Mouse (Mus musculus): Measurements from ENCODE around the gene Nfia. TPM values are rescaled to one million over a fixed set of nuclear protein-coding genes. Genes with fewer than 3 reads are reported as not detected.

Nfia gene
- total RNA-seq, 2 experiments from 2014 or later = 2.7 to 21.8 TPM

- no peak for ATAC-seq (replicated peaks; ENCODE audit: low FRiP score, poor library complexity, severe bottlenecking)
These were observed 288.1 kb downstream of the Nfia start for GRCm38 (mm10) chr4:98060601-98061000.

DNA sequence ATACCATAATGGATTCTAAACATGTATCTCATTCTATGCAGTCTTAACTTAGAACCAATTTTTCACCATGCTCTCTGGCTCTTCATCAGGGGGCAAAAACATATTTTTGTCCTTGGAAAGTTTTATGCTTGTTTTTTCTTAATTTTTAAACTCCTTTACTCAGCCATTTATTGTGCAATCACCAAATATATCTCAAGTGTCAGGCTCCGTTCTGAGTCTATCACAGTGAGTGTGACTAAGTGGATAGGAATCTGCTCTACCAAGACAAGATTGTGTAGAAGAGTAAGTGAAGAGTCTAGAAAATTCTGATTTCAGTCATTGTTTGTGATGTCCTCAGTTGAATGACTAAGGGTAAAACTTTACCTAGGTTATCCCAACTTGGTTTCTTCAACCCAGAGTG lies 288.6 kb downstream of the Nfia start:
- ATAC-seq (replicated peaks; ENCODE audit: low FRiP score, poor library complexity, severe bottlenecking) = no peak

- no peak for ATAC-seq (replicated peaks; ENCODE audit: low FRiP score, poor library complexity, severe bottlenecking)
These were observed 290.7 kb downstream of the Nfia start for GRCm38 (mm10) chr4:98063280-98063679.

DNA sequence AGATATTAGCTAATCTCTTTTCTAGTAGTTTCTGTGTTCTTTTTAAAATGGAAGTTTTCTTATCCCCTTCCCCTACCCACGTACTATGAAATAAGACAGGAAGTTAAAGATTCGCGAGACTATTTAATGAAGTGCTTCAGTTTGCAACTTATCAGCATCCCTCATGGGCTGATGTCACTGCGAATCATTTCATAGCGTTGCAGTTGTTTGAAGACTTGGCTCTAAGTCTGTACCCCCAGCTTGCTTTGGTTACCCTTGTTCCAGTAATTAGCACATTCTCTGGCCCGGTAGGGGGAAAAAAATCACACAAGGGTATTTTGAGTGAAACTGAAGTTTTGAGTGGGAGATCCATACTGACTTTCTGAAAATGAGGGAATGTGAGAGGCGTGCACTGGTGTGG lies 303.6 kb downstream of the Nfia start:
- ATAC-seq (replicated peaks; ENCODE audit: low FRiP score, poor library complexity, severe bottlenecking) = no peak

DNA sequence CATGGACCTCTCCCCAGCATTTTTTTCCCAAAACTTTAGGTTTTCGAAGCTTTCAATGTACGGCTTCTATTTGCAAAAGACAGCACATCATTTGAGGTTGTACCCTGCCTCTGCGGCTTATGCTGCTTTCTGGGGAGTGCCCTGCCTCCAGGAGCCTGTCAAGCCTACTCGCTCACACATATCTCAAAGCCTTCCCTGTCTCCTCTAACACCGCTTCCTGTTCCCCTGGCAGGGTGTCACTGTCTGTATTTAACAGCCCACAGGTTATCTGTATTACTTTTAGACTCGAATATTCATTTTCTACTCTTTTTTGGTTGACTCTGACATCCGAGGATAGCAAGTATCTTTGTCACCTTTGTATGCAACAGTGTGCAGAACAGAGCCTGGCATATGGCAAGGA lies 304.1 kb downstream of the Nfia start:
- ATAC-seq (replicated peaks; ENCODE audit: low FRiP score, poor library complexity, severe bottlenecking) = no peak

GRCm38 (mm10) chr4:98080586-98080985 lies 308.1 kb downstream of the Nfia start:
- no peak for ATAC-seq (replicated peaks; ENCODE audit: low FRiP score, poor library complexity, severe bottlenecking)

DNA sequence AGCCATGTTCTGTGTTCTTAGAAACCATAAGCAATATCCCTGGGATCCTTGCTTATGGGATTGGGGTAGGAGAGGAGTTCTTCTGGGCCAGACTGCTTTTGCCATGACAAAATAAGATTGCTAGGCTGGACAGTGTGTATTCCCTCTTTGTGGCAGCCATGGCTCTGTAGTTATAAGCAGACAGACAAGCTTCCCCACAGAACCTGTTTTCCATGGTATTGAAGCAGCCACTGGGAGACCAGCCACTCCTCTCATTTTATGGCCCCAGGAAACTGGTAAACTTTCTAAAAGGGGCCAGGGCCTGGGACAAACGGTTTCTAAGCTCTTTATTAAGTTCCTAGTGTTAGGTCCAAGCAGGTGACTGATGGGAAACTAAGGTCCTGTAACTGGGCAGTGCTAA lies 309.4 kb downstream of the Nfia start:
- no peak for ATAC-seq (replicated peaks; ENCODE audit: low FRiP score, poor library complexity, severe bottlenecking)

- no peak for ATAC-seq (replicated peaks; ENCODE audit: low FRiP score, poor library complexity, severe bottlenecking)
These were observed 310.0 kb downstream of the Nfia start for GRCm38 (mm10) chr4:98082512-98082911.

DNA sequence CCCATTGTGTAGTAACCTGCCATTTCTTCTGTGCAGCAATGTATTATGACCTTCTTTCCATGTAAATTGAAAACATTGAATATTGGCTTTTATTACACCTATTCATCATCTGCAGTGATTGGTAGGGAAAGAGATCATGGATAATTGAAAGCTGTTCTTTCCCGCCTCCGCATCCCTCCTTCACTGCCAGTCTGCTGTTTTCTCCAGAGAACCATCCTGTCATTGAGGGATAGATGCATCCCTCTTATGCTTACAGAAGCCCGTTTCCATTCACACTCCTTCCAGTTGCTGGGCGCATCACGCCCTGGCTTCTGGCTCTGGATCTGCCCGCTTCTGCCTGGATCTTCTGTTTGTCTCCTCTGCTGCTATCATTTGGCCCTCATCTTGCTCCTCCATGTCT lies 312.5 kb downstream of the Nfia start:
- ATAC-seq (replicated peaks; ENCODE audit: low FRiP score, poor library complexity, severe bottlenecking) = no peak

DNA sequence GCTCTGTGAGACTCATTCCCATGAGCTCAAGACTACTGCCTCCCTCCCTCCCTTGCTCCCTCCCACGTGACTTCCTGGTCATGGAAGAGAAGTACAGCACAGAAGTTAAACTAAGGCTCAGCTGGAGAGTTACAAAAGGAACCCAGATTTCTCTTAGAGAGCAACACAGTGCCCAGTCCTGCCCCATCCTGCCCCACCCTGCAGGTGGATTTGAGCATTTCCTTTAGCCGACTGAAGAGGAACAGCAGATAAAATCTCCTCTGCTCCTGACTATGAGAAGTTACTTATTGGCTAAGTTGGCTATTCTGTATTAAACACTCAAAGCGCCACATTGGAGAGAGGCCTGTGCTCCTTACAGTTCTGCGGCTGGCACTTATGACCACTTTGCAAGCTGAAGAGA lies 314.4 kb downstream of the Nfia start:
- no peak for ATAC-seq (replicated peaks; ENCODE audit: low FRiP score, poor library complexity, severe bottlenecking)

DNA sequence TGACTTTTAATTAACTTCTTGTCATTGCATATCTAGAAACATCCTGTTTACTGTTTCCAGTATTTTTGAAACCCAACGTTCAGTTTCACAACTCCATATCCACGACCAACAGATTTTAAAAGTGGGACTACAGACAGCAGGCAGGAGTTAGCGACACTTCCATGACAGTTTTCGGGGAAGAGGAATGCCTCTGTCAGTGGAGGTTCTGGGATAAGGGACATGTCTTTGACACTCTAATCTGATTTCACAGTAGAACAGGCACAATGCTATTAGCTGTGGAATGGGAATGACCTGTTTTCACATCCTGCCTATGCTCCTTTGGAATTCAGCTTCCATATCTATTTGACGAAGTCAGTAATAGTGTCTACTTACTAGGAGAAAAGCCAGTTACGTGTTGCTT lies 317.5 kb downstream of the Nfia start:
- ATAC-seq (replicated peaks; ENCODE audit: low FRiP score, poor library complexity, severe bottlenecking) = no peak

DNA sequence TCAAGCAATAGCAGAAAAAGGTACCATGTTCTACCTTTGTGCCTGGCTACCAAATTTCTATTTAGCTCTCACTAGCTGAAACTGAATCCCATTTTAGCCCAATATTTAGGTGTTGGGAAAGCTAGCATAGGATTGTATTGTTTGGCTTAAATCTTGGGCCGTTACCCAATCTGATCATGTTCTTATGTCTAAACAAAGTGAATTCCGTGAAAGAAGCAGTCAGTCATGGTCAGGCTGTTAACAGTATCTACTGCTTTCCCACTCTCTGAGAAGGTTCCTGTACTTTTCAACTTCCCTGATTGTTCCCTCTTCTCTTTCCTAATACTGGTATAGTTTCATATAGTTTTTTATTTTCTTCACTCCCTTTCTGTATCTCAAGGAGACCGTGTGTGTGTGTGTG lies 318.1 kb downstream of the Nfia start:
- no peak for ATAC-seq (replicated peaks; ENCODE audit: low FRiP score, poor library complexity, severe bottlenecking)

DNA sequence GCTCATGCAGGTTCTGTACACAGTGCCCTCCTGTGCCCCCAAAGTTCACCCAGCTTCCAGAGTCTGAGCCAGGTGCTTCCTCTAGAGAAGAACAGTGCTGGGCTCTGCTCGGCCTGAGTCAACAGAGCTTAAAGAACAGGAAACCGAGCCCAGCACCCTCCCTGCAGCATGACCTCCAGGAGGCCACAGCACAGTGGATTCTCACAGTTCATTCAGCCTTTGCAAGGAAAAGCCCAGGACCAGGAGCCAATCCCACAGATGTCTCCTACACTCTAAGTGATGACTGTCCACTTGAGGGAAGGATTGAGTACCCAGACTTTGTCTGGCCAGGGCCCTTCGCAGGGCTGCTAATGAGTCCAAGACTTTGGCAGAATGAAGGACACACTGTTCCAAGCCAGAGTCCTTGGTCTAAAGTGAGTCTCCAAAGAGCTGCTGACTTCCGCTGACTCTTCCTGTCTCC lies 318.9 kb downstream of the Nfia start:
- no peak for ATAC-seq (replicated peaks; ENCODE audit: low FRiP score, poor library complexity, severe bottlenecking)

GRCm38 (mm10) chr4:98091901-98092472 lies 319.5 kb downstream of the Nfia start:
- no peak for ATAC-seq (replicated peaks; ENCODE audit: low FRiP score, poor library complexity, severe bottlenecking)

DNA sequence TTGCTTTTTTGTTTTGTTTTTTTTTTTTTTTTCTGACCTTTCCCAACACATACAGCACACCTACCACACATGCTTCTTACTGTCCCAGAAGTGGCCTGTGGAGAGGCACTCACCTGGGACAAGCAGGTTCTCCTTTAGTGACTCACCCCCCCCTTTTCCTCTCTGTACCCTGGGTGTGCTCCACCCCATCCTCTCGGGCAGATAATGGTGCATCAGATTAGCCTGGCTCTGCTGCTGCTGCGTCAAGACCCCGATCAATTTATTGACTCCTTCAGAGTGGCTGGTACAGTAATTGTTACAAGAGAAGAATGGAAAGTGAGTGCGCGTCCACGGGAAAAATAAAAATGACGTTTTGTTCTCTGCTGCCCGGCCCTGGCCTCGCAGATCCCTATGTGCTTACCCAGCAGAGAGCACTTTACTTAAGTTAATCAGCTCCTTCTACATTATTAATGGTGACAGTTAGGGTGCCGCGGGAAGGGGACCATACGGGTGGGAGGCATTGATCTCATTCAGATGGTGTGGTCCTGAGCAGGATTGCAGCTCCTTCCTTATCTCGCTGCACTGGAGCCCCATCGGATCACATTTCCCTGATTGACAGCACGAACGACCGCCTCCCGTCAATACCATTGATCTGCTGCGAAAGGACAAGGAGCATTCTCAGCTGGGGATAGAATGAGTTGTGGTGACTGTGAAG lies 321.7 kb downstream of the Nfia start:
- no peak for ATAC-seq (replicated peaks; ENCODE audit: low FRiP score, poor library complexity, severe bottlenecking)

DNA sequence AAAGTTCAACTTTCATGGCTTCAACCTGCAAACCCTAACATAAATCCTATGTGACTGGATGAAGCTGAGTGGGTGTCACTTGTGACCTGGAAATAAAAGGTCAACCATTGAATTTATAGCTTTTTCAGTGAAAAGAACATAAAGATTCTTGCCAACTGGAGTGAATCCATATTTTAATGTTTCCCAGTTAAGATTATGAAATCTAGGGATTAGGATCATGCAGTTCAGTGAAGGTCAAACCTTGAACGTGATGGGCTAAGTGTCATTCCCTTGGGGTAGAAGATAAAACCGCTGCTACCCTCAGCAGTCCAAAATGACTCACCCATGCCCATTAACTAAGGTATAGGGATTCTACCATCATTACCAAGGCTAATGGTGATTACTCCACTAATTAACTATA lies 322.5 kb downstream of the Nfia start:
- no peak for ATAC-seq (replicated peaks; ENCODE audit: low FRiP score, poor library complexity, severe bottlenecking)

DNA sequence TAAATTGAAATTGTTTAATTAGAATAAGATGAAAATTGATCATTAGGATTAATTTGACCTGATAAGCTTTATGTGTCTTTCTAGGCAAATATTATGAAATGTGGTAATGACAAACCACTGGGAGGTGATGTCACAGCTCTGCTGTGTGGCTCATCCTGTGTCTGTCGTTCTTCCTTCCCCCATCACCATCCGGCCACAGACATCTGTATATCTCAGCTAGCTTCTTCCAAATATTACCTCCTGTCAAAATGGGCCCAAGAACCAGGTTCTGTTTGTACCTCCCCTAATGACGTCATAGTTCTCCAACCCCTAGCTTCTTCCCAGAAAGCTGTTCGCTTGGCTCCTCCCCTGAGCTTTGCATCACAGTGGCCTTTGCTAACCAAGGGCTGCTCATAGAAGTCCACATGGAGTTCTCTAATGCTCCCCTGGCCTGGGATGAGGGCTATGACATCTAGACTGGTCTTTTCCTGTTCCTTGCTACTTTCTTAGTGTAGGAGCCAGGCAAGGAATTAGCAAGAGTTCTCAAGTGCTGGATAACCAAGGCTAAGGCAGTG lies 324.6 kb downstream of the Nfia start:
- ATAC-seq (replicated peaks; ENCODE audit: low FRiP score, poor library complexity, severe bottlenecking) = no peak

GRCm38 (mm10) chr4:98098663-98099062 lies 326.1 kb downstream of the Nfia start:
- peak; percentile 94 for ATAC-seq (replicated peaks; ENCODE audit: low FRiP score, poor library complexity, severe bottlenecking)

DNA sequence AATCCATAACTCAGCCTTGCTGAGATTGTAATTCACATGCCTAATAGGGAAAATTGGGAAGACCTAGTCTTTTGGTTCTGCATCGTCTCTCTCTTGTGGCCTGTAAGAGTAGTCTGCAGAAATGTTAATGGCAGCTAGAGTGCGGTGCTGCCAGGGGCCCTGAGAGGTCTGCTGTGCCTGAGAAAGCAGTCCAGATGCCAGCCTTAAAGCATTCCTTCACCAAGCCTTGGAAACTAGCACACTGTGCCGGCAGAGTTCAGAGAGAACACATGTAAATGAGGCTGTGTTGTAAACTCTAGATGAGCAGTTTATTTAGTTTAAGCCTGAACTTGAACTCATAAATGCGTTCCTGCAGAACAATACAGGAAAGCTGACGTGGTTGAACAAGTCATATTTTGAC lies 326.9 kb downstream of the Nfia start:
- no peak for ATAC-seq (replicated peaks; ENCODE audit: low FRiP score, poor library complexity, severe bottlenecking)

DNA sequence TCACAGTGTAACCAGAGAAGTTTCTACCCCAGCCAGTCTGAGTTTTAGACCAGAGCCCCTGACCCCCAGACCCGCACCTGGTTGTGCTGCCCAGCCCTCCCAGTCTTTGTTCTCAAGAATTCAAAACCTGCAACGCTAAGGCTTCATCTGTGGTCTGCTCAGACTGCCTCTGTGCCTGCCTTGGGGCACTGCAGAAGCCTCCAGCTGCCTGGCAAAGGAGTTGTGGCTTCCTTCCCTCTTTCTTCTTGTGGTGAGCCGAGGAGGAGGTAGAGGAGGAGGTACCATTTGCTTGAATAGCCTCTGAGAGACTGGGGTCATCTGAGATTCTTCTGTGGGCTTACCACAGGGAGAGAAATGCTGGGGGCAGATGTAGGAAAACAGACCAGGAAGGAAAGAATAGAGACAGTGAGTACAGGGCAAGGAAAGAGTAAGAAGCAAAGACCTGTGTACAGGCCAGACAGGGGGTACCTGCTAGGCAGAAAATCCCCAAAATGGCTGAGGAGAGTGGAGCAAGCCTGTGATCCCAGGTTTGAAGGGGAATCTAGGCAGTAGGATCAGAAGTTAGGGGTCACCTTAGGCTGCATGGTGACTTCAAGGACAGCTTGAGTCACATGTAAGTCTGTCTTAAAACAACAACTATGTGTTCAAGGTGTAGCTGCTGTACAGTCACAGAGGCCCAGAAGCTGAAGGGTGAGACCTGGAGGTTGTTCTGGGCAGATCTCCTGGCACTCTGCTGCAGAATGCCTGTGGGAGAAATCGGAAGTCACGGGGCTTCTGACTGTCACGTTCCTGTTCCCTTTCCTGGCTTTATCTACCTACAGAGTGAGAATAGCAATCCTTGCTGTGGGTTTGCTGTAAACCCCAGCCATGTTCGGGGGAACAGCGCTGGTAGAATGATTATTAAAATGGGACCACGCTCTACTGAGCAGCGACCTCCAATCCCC lies 328.9 kb downstream of the Nfia start:
- ATAC-seq (replicated peaks; ENCODE audit: low FRiP score, poor library complexity, severe bottlenecking) = no peak

All from erythroid progenitor cell, adult 5-6 weeks (primary cell).